Mouse (Mus musculus) E14TG2a.4 (cell line): ENCODE data around the gene Stat5b.

Experiments used
- H3K27me3 ChIP-seq: 2 replicates; pipeline ENCODE4 v1.6.1; 2014; ENCODE audit warnings: low read length, control low read depth; ENCODE audit not compliant: insufficient read depth
- H3K36me3 ChIP-seq: 2 replicates; pipeline ENCODE4 v1.6.1; 2014; ENCODE audit warnings: low read length, control low read depth; ENCODE audit not compliant: insufficient read depth
- H3K4me1 ChIP-seq: replicated peaks from 2 replicates; pipeline ENCODE4 v1.6.1; 2014; ENCODE audit warnings: low read depth, low read length, control low read depth
- H3K4me3 ChIP-seq: replicated peaks from 2 replicates; pipeline ENCODE4 v1.5.1; 2014; ENCODE audit warnings: mild to moderate bottlenecking, low read length
- H3K9me3 ChIP-seq: 2 replicates; pipeline ENCODE4 v1.6.1; 2014; ENCODE audit warnings: low read length, control low read depth
- CTCF ChIP-seq: conservative IDR thresholded peaks from 2 replicates; pipeline ENCODE4 v1.5.1; 2014; ENCODE audit warnings: low read length
- NANOG ChIP-seq: IDR thresholded peaks from 2 replicates; pipeline ENCODE4 v1.6.1; 2014; ENCODE audit warnings: borderline replicate concordance, low read length, mixed read lengths
- POU5F1 ChIP-seq: IDR thresholded peaks from 2 replicates; pipeline ENCODE4 v1.6.1; 2014; ENCODE audit warnings: low read length, borderline replicate concordance

Stat5b gene

GRCm38 (mm10) chr11:100828676-100829151 lies 21.8 kb downstream of the Stat5b start:
- no peaks in the 10 kb centered on the region for H3K4me1 ChIP-seq
- H3K4me3 ChIP-seq: no peak overlapping the region
- TF ChIP-seq POU5F1 (no peak), CTCF (no peak), NANOG (no peak)
- H3K36me3 ChIP-seq: no peaks in the 10 kb centered on the region
- no peaks in the 10 kb centered on the region for H3K9me3 ChIP-seq
- H3K27me3 ChIP-seq: 0 out of 2 replicates have a peak, but pooled peaks cover 3% of the 10 kb centered on the region

DNA sequence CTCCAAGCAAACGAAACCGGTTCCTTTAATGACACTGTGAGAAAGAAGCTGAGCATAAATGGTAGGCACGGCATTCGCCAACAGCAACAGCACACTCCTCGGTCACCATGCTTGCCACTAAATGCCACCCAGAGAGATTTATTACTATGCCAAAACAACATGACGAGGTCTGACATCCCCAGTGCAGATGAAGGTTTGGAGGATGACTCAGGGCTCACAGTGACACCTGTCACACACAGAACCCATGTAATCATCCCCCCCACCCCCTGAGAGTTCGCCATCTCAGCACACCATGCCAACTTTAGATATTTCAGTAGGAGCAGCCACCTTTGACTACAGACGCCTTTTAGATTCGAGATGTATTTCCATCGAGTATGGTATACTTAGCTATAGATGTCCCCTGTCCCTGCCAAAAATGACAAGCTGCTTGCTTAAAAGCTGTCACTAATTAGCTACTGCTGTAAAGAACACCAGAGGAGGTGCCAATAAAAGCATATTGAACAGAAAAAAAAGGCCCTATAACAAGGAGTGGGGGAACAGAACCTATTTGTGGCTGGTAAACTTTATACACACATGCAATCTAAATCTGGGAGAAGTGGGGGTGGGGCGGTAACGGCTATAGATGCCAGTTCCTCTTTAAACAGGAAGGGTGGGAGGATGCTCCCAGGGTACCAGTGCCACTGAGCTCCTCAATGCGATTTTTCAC lies 24.2 kb downstream of the Stat5b start:
- H3K27me3 ChIP-seq: 0 out of 2 replicates have a peak, but pooled peaks cover 3% of the 10 kb centered on the region
- H3K4me3 ChIP-seq: no peak overlapping the region
- TF ChIP-seq CTCF (no peak), NANOG (no peak), POU5F1 (no peak)
- no peaks in the 10 kb centered on the region for H3K9me3 ChIP-seq
- H3K4me1 ChIP-seq: no peaks in the 10 kb centered on the region
- H3K36me3 ChIP-seq: no peaks in the 10 kb centered on the region

DNA sequence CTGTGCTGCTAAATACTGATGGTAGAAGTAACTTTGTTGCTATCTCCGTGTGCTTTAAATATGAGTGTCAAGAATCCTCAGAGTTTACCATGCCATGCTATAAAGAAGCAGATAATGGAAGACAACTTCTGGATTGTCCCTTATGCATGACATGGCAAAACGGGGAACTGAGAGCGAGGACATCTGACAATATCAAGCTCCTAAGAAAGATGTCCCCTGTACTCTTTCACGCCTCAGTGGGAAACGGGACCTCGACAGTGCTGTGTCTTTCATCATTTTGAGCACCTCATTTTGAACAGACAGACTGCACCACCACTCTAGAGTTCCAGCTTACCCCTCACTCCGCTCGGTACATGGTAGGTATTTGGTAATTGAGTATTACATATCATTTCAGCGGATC lies 25.1 kb downstream of the Stat5b start:
- no peaks in the 10 kb centered on the region for H3K36me3 ChIP-seq
- H3K4me3 ChIP-seq: no peak overlapping the region
- H3K27me3 ChIP-seq: 0 out of 2 replicates have a peak, but pooled peaks cover 3% of the 10 kb centered on the region
- no peak for TF ChIP-seq NANOG
- TF ChIP-seq POU5F1: no peak
- TF ChIP-seq CTCF: no peak
- H3K9me3 ChIP-seq: no peaks in the 10 kb centered on the region
- no peaks in the 10 kb centered on the region for H3K4me1 ChIP-seq

DNA sequence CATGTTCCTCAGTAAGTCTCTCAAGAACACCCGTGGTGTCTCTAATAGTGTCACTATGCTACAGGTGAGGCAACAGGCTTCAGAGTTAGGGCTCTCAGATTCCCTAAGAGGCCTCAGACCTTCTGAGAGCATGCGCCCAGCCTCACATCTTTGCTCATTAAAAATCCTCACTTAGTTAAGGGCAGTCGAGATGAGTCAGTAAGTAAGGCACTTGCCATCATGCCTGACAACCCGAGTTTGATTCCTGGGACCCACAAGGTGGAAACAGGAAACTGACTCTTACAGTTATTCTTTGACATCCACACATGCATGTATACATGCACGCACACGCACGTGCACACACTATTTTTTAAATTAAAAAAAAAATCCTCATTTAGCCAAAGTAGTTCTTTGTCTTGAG lies 26.0 kb downstream of the Stat5b start:
- TF ChIP-seq POU5F1 (no peak), CTCF (no peak), NANOG (no peak)

GRCm38 (mm10) chr11:100823543-100824313 lies 26.8 kb downstream of the Stat5b start:
- Histone ChIP-seq H3K4me1 (no peaks in the 10 kb centered on the region), H3K36me3 (no peaks in the 10 kb centered on the region), H3K9me3 (no peaks in the 10 kb centered on the region), H3K4me3 (no peak overlapping the region), H3K27me3 (0 out of 2 replicates have a peak, but pooled peaks cover 3% of the 10 kb centered on the region)
- TF ChIP-seq POU5F1 (no peak), NANOG (no peak), CTCF (no peak)

More for the DNA sequence above, 26.0 kb downstream of the Stat5b start:
- Histone ChIP-seq H3K4me3 (no peak overlapping the region), H3K27me3 (0 out of 2 replicates have a peak, but pooled peaks cover 3% of the 10 kb centered on the region), H3K36me3 (no peaks in the 10 kb centered on the region), H3K4me1 (no peaks in the 10 kb centered on the region), H3K9me3 (no peaks in the 10 kb centered on the region)

- Histone ChIP-seq H3K36me3 (no peaks in the 10 kb centered on the region), H3K27me3 (0 out of 2 replicates have a peak, but pooled peaks cover 3% of the 10 kb centered on the region), H3K4me1 (0 out of 2 replicates have a peak, but pooled peaks cover 3% of the 10 kb centered on the region), H3K4me3 (no peak overlapping the region), H3K9me3 (no peaks in the 10 kb centered on the region)
- TF ChIP-seq CTCF (no peak), POU5F1 (no peak), NANOG (no peak)
Measured at GRCm38 (mm10) chr11:100822365-100822764, 28.2 kb downstream of the Stat5b start.

- Histone ChIP-seq H3K4me1 (0 out of 2 replicates have a peak, but pooled peaks cover 3% of the 10 kb centered on the region), H3K4me3 (no peak overlapping the region), H3K36me3 (no peaks in the 10 kb centered on the region), H3K9me3 (no peaks in the 10 kb centered on the region), H3K27me3 (0 out of 2 replicates have a peak, but pooled peaks cover 3% of the 10 kb centered on the region)
- no peak for TF ChIP-seq NANOG
- TF ChIP-seq POU5F1: no peak
- TF ChIP-seq CTCF: no peak
Measured at GRCm38 (mm10) chr11:100821605-100822220, 28.8 kb downstream of the Stat5b start.

DNA sequence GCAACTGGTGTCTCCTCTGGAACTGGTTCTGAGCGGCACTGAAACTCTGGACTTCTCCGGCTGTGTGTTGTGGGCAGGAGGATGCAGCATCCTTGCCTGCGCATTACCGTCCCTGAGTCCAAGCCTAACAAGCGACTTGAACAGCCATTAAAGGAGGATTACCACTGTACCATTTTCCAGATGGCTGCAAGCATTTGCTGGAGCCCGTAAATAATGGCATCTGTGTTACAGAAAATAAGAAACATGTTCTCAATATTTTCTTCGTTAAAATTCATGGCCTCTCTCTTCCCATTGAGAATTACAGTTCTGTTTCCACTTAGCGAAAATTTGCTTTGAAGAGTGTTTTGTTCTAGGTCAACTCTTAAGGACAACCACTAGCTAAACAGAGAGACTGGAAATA lies 30.5 kb downstream of the Stat5b start:
- Histone ChIP-seq H3K36me3 (no peaks in the 10 kb centered on the region), H3K4me1 (0 out of 2 replicates have a peak, but pooled peaks cover 3% of the 10 kb centered on the region), H3K27me3 (0 out of 2 replicates have a peak, but pooled peaks cover 3% of the 10 kb centered on the region), H3K9me3 (no peaks in the 10 kb centered on the region), H3K4me3 (no peak overlapping the region)
- TF ChIP-seq CTCF: no peak
- TF ChIP-seq NANOG: no peak
- TF ChIP-seq POU5F1: no peak
